Mouse (Mus musculus) brain, adult 2 months (tissue): ENCODE results near the gene Lrrc20.

Experiments used
- DNase-seq: peaks from one replicate; pipeline ENCODE4 v3.0.0; 2011; ENCODE audit warnings: low read depth, low spot score

The Lrrc20 gene

DNA sequence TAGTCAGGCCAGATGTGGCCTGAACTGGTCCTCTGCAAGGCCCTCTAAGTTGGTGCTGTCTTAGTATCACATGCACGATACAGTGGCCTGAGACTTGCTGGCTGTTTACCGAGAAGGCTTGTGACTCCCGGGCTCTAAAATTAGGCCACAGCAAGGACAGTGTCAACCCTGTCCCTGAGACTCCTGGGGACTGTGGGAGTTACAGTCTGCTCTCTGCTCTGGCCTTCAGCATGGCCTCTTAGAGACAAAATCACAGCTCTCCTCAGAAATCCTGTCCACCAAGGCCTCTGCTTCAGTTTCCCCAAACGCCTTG is 152.3 kb downstream of the Lrrc20 start:
- DNase-seq: no peak
